Mouse (Mus musculus): ENCODE measurements at regions not wholly inside any gene's neighbourhood (a gene's known extent, or its start where the extent isn't known, plus 50 kb on each side); places are given as distances from the start of the nearest gene placed in this dataset.

- DNase-seq (ENCODE audit: low spot score) = no peak
Observed at GRCm38 (mm10) chr4:131212711-131213110, 268.5 kb downstream of the Matn1 start.

GRCm38 (mm10) chr4:131215682-131216081 lies 271.5 kb downstream of the Matn1 start:
- DNase-seq (ENCODE audit: low spot score) = no peak

- DNase-seq (ENCODE audit: low spot score) = no peak
Observed at GRCm38 (mm10) chr4:131216361-131216760, 272.2 kb downstream of the Matn1 start.

- DNase-seq (ENCODE audit: low spot score) = no peak
Observed at GRCm38 (mm10) chr4:131217083-131217482, 272.9 kb downstream of the Matn1 start.

GRCm38 (mm10) chr4:131217571-131218155 lies 273.5 kb downstream of the Matn1 start:
- no peak for DNase-seq (ENCODE audit: low spot score)

- no peak for DNase-seq (ENCODE audit: low spot score)
Observed at GRCm38 (mm10) chr4:131220966-131221365, 276.8 kb downstream of the Matn1 start.

GRCm38 (mm10) chr4:131230361-131230760 lies 286.2 kb downstream of the Matn1 start:
- no peak for DNase-seq (ENCODE audit: low spot score)

- no peak for DNase-seq (ENCODE audit: low spot score)
Observed at GRCm38 (mm10) chr4:131236611-131237031, 292.4 kb downstream of the Matn1 start.

- DNase-seq (ENCODE audit: low spot score) = no peak
Observed at GRCm38 (mm10) chr4:131238591-131238990, 294.4 kb downstream of the Matn1 start.

- DNase-seq (ENCODE audit: low spot score) = no peak
Observed at GRCm38 (mm10) chr4:131239132-131239531, 294.9 kb downstream of the Matn1 start.

- no peak for DNase-seq (ENCODE audit: low spot score)
Observed at GRCm38 (mm10) chr4:131240457-131240856, 296.3 kb downstream of the Matn1 start.

- DNase-seq (ENCODE audit: low spot score) = peak; percentile 6
Observed at GRCm38 (mm10) chr4:131242250-131242649, 298.1 kb downstream of the Matn1 start.

- DNase-seq (ENCODE audit: low spot score) = no peak
Observed at GRCm38 (mm10) chr4:131243744-131244387, 299.7 kb downstream of the Matn1 start.

- no peak for DNase-seq (ENCODE audit: low spot score)
Observed at GRCm38 (mm10) chr4:131252602-131253442, 308.6 kb downstream of the Matn1 start.

- no peak for DNase-seq (ENCODE audit: low spot score)
Observed at GRCm38 (mm10) chr4:131253443-131253817, 309.2 kb downstream of the Matn1 start.

GRCm38 (mm10) chr4:131254243-131254642 lies 310.1 kb downstream of the Matn1 start:
- no peak for DNase-seq (ENCODE audit: low spot score)

GRCm38 (mm10) chr4:131254691-131255090 lies 310.5 kb downstream of the Matn1 start:
- no peak for DNase-seq (ENCODE audit: low spot score)

GRCm38 (mm10) chr4:131261236-131261635 lies 317.1 kb downstream of the Matn1 start:
- DNase-seq (ENCODE audit: low spot score) = no peak

- no peak for DNase-seq (ENCODE audit: low spot score)
Observed at GRCm38 (mm10) chr4:131262909-131263308, 318.7 kb downstream of the Matn1 start.

- DNase-seq (ENCODE audit: low spot score) = no peak
Observed at GRCm38 (mm10) chr4:131266764-131267163, 322.6 kb downstream of the Matn1 start.

- no peak for DNase-seq (ENCODE audit: low spot score)
Observed at GRCm38 (mm10) chr4:131267760-131268159, 323.6 kb downstream of the Matn1 start.

- DNase-seq (ENCODE audit: low spot score) = no peak
Observed at GRCm38 (mm10) chr4:131270192-131270591, 326.0 kb downstream of the Matn1 start.

- DNase-seq (ENCODE audit: low spot score) = no peak
Observed at GRCm38 (mm10) chr4:131272060-131272459, 327.9 kb downstream of the Matn1 start.

All from MN1 (cell line).